Mouse (Mus musculus) kidney, adult 2 months (tissue): ENCODE results near the gene Cog4.

Experiments
- CTCF ChIP-seq: fragments of 200-500 bp; conservative IDR thresholded peaks from 2 replicates; pipeline ENCODE4 v1.5.1; 2011; ENCODE audit warnings: low read depth, mild to moderate bottlenecking, control low read depth, low read length, moderate library complexity, mixed read lengths; ENCODE audit not compliant: insufficient read depth, insufficient read length
- POLR2A ChIP-seq: fragments of 200-500 bp; IDR thresholded peaks from one replicate; pipeline ENCODE4 v1.6.1; 2011; ENCODE audit warnings: low read depth, low read length, control low read depth

GRCm38 (mm10) chr8:110806146-110806545 is 40.3 kb upstream of the Cog4 start:
- no peak for TF ChIP-seq POLR2A
- TF ChIP-seq CTCF = no peak
